Mouse (Mus musculus) ES-E14 (cell line): Measurements from ENCODE around the gene Cd300ld5. TPM values are rescaled to one million over a fixed set of nuclear protein-coding genes. Genes with fewer than 3 reads are reported as not detected.

ENCODE experiments used
- DNase-seq: peaks from one replicate; pipeline ENCODE4 v3.0.0-alpha.2; 2013; ENCODE audit warnings: low read depth, low spot score
- H3K27ac ChIP-seq: 2 replicates; pipeline ENCODE4 v1.5.1; 2012; ENCODE audit warnings: low read depth, mild to moderate bottlenecking, low read length, moderate library complexity, mixed read lengths; ENCODE audit not compliant: poor library complexity, insufficient read depth, severe bottlenecking
- H3K36me3 ChIP-seq: 2 replicates; pipeline ENCODE4 v1.6.1; 2012; ENCODE audit warnings: mild to moderate bottlenecking, low read length, moderate library complexity, mixed read lengths; ENCODE audit not compliant: control insufficient read depth, poor library complexity, insufficient read depth, severe bottlenecking
- H3K4me1 ChIP-seq, 2 experiments: fragments of 150-350 bp in 1 of 2; sonication (generic) in 1 of 2; 2 replicates each; pipeline ENCODE4 v1.6.1; 2012; ENCODE audit warnings: low read length in 2 of 2, mild to moderate bottlenecking in 1 of 2, mixed read lengths in 1 of 2; ENCODE audit not compliant: control insufficient read depth in 2 of 2, insufficient read depth in 2 of 2, poor library complexity in 1 of 2
- H3K4me3 ChIP-seq, 2 experiments: fragments of 150-350 bp in 1 of 2; sonication (generic) in 1 of 2; 2 replicates each; pipeline ENCODE4 v1.5.1; 2012; ENCODE audit warnings: low read length in 2 of 2, low read depth in 1 of 2, mild to moderate bottlenecking in 1 of 2, mixed read lengths in 1 of 2; ENCODE audit not compliant: insufficient read depth in 1 of 2, poor library complexity in 1 of 2, severe bottlenecking in 1 of 2
- H3K9ac ChIP-seq: 2 replicates; pipeline ENCODE4 v1.6.1; 2012; ENCODE audit warnings: low read depth, mild to moderate bottlenecking, low read length, mixed read lengths; ENCODE audit not compliant: poor library complexity, insufficient read depth, severe bottlenecking
- H3K9me3 ChIP-seq: fragments of 150-350 bp; sonication (generic); 2 replicates; pipeline ENCODE4 v1.6.1; 2012; ENCODE audit warnings: low read depth, mild to moderate bottlenecking, low read length; ENCODE audit not compliant: control insufficient read depth, insufficient read depth
- CHD2 ChIP-seq: IDR thresholded peaks from 2 replicates; pipeline ENCODE4 v1.6.1; 2014; ENCODE audit warnings: mild to moderate bottlenecking, low read depth, low read length, inconsistent platforms
- HCFC1 ChIP-seq: IDR thresholded peaks from 2 replicates; pipeline ENCODE4 v1.6.1; 2012; ENCODE audit warnings: low read length, inconsistent platforms, borderline replicate concordance; ENCODE audit not compliant: insufficient read depth
- MAFK ChIP-seq: IDR thresholded peaks from 2 replicates; pipeline ENCODE4 v1.6.1; 2014; ENCODE audit warnings: mild to moderate bottlenecking, low read depth, low read length, inconsistent platforms; ENCODE audit not compliant: insufficient read depth
- ZC3H11A ChIP-seq: IDR thresholded peaks from 2 replicates; pipeline ENCODE4 v1.6.1; 2012; ENCODE audit warnings: low read depth, mild to moderate bottlenecking, inconsistent platforms, low read length, borderline replicate concordance
- ZNF384 ChIP-seq: IDR thresholded peaks from 2 replicates; pipeline ENCODE4 v1.6.1; 2012; ENCODE audit warnings: low read depth, low read length, inconsistent platforms
- in situ Hi-C, 2 experiments: fragments of 600-800 bp; cut with MboI; formaldehyde crosslinking; loops; one replicate each; pipeline ENCODE4 v1.15.1; 2025; ENCODE audit warnings: low sequenced_read_pairs in 2 of 2, inconsistent platforms in 1 of 2; ENCODE audit not compliant: unreplicated experiment in 2 of 2
- total RNA-seq: library from RNA; depleted of rRNA; stranded (reverse); fragments of 300-350 nt; gene quantifications from 2 replicates; pipeline ENCODE4 v1.2.3, GENCODE M21; 2012

Gene Cd300ld5
- total RNA-seq, 1 experiment, result not detected

DNA sequence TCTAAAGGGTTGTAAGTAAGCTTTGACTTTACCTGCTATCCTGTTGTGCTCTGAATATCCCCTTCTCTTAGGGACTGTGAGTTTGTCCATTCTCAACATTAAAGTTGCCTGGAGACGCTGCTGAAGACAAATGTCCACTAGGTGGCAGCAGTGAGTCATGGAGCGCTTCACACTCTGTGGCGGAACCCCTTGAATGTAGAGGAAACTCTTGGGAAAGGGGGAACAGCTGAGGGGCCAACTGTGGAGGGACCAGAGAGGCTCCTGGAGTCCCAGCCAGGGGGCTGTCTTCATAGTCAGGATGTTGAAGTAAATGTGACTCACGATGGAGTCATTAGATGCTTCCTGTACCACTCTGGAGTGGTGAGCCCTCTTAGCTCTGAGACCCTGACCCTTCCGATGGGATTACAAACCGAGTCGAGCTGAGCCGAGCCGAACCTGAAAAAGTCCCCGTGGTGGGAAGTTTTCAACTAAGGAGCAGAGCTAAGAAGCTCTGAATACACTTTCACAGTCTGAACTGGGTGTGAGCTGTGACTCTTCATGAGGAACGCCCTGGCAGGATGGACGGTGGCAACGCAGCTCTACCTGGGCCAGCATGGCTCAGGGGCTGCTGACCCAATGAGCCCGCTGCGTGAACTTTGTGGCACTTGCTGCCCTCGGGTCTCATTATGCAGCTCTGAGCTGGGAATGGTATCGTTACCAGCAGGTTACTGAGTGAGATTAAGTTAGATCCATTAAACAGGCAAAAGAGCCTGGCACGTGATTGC, 46.0 kb upstream of the Cd300ld5 start:
- Histone ChIP-seq H3K4me3 (no peak overlapping the region), H3K9ac (no peak overlapping the region), H3K36me3 (no peaks in the 10 kb centered on the region), H3K4me1 (peaks cover 0 to 2% of the 10 kb centered on the region in 2 experiments; a peak in 1 of 4 replicates), H3K27ac (no peak overlapping the region; the same call in 1 of the 2 replicates), H3K9me3 (no peaks in the 10 kb centered on the region)
- TF ChIP-seq ZC3H11A, result no peak
- peak; percentile 74 for DNase-seq
- in situ Hi-C loops, result no loop called here

DNA sequence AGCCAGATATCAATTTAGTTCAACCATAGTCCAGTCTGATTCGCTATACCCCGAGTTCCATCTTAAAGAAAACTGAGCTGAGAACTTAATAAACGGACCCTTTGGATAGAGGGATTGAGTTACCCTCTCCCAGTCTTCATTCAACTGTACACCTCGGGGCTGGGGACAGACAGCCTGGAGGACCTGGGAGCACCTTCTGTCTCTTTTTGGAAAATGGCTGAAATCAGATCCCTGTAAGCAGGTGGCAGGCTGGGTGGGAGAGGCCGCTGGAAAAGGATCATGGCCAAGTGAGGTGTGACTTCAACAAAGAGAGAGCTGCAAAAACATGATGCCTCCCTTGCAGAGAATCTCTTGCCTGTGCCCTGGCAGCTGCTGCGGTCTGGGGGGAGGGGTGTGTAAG, 44.6 kb upstream of the Cd300ld5 start:
- H3K9ac ChIP-seq, result no peak overlapping the region
- peaks cover 0 to 2% of the 10 kb centered on the region in 2 experiments; a peak in 1 of 4 replicates for H3K4me1 ChIP-seq
- in situ Hi-C loops, result no loop called here
- no peak overlapping the region for H3K27ac ChIP-seq
- H3K4me3 ChIP-seq, result no peak overlapping the region
- no peaks in the 10 kb centered on the region for H3K36me3 ChIP-seq
- no peak for TF ChIP-seq CHD2
- TF ChIP-seq MAFK, result no peak
- TF ChIP-seq HCFC1, result no peak
- no peak for TF ChIP-seq ZC3H11A
- no peak for DNase-seq
- no peaks in the 10 kb centered on the region for H3K9me3 ChIP-seq

GRCm38 (mm10) chr11:115081373-115081772, 43.8 kb upstream of the Cd300ld5 start:
- in situ Hi-C loops, result no loop called here
- H3K36me3 ChIP-seq, result no peaks in the 10 kb centered on the region

GRCm38 (mm10) chr11:115080886-115081285, 43.3 kb upstream of the Cd300ld5 start:
- Histone ChIP-seq H3K4me1 (peaks cover 0 to 2% of the 10 kb centered on the region in 2 experiments; a peak in 1 of 4 replicates), H3K9ac (no peak overlapping the region), H3K9me3 (no peaks in the 10 kb centered on the region), H3K4me3 (no peak overlapping the region), H3K36me3 (no peaks in the 10 kb centered on the region), H3K27ac (no peak overlapping the region)
- in situ Hi-C loops, result no loop called here
- DNase-seq, result peak; percentile 59
- TF ChIP-seq CHD2 (no peak), MAFK (peak; percentile 42; the same call in 1 of the 2 replicates), ZC3H11A (peak; percentile 9; the same call in 1 of the 2 replicates)

More at GRCm38 (mm10) chr11:115081373-115081772, 43.8 kb upstream of the Cd300ld5 start:
- DNase-seq, result no peak
- peaks cover 0 to 2% of the 10 kb centered on the region in 2 experiments; a peak in 1 of 4 replicates for H3K4me1 ChIP-seq
- no peaks in the 10 kb centered on the region for H3K9me3 ChIP-seq
- no peak overlapping the region for H3K27ac ChIP-seq
- H3K4me3 ChIP-seq, result no peak overlapping the region
- no peak for TF ChIP-seq HCFC1
- TF ChIP-seq MAFK, result no peak
- no peak for TF ChIP-seq ZC3H11A
- no peak for TF ChIP-seq CHD2
- TF ChIP-seq ZNF384, result no peak
- H3K9ac ChIP-seq, result no peak overlapping the region

- in situ Hi-C loops, result no loop called here
- no peak overlapping the region for H3K4me3 ChIP-seq
- H3K9me3 ChIP-seq, result no peaks in the 10 kb centered on the region
- DNase-seq, result no peak
- no peak for TF ChIP-seq CHD2
- TF ChIP-seq ZNF384, result no peak
- TF ChIP-seq HCFC1, result no peak
- TF ChIP-seq ZC3H11A, result no peak
- no peak for TF ChIP-seq MAFK
- no peak overlapping the region for H3K9ac ChIP-seq
- H3K27ac ChIP-seq, result no peak overlapping the region; the same call in 1 of the 2 replicates
- no peaks in the 10 kb centered on the region for H3K36me3 ChIP-seq
- H3K4me1 ChIP-seq, result no peaks in the 10 kb centered on the region
Observed at GRCm38 (mm10) chr11:115078680-115079079, 41.1 kb upstream of the Cd300ld5 start.
